Mouse (Mus musculus) cortical plate, adult 2 months (tissue): Measurements from ENCODE around the gene Trim3.

ENCODE experiments used
- CTCF ChIP-seq: fragments of 200-500 bp; IDR thresholded peaks from 2 replicates; pipeline ENCODE4 v1.5.1; 2011; ENCODE audit warnings: mild to moderate bottlenecking, control low read depth, low read length; ENCODE audit not compliant: insufficient read depth; ENCODE audit errors: extremely low read depth
- POLR2A ChIP-seq: fragments of 200-500 bp; IDR thresholded peaks from 2 replicates; pipeline ENCODE4 v1.6.1; 2011; ENCODE audit warnings: mild to moderate bottlenecking, low read length, control low read depth; ENCODE audit not compliant: insufficient read depth; ENCODE audit errors: extremely low read depth

DNA sequence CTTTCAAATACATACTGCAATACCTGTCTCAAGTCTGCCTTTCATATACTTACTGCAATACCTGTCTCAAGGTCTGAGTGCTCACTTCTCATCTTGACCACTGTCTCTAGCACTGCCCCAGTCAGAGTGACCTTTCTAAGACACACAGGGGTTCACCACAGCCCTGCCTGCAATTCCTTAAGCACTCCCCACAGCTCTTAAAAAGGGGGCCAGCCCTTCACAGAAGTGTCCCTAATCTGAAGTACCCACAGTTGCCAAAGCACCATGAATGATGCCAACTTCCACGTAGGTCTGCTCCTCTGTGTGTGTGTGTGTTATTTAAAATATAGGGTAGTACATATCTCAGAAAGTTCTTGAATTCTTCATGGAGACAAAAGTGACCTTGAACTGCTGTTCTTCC lies 21.6 kb downstream of the Trim3 start:
- TF ChIP-seq POLR2A = no peak
- no peak for TF ChIP-seq CTCF
